Mouse (Mus musculus) kidney, postnatal 0 days (tissue): ENCODE measurements at regions not wholly inside any gene's neighbourhood (a gene's known extent, or its start where the extent isn't known, plus 50 kb on each side); places are given as distances from the start of the nearest gene placed in this dataset.

Source experiments
- ATAC-seq: fragments of 200-750 bp; cut with Nextera tagmentation; replicated peaks from 2 replicates; pipeline ENCODE4 v1.8.0; 2017; ENCODE audit warnings: low read depth, moderate number of reproducible peaks, moderate TSS enrichment, moderate library complexity; ENCODE audit not compliant: low FRiP score
- DNase-seq: peaks from one replicate; pipeline ENCODE4 v3.0.0-alpha.2; 2016; ENCODE audit warnings: low spot score
- H3K27ac ChIP-seq: fragments of 300-500 bp; sonication (generic); 2 replicates; pipeline ENCODE4 v1.5.1; 2014; ENCODE audit warnings: mild to moderate bottlenecking
- H3K27me3 ChIP-seq: fragments of 300-500 bp; sonication (generic); 2 replicates; pipeline ENCODE4 v1.6.1; 2014; ENCODE audit warnings: low read length, mixed read lengths; ENCODE audit not compliant: insufficient read depth
- H3K36me3 ChIP-seq: fragments of 300-500 bp; sonication (generic); 2 replicates; pipeline ENCODE4 v1.6.1; 2014; ENCODE audit warnings: low read length, mixed read lengths; ENCODE audit not compliant: insufficient read depth
- H3K4me1 ChIP-seq: fragments of 300-500 bp; sonication (generic); replicated peaks from 2 replicates; pipeline ENCODE4 v1.6.1; 2014; ENCODE audit warnings: antibody characterized with exemption, low read length, mixed read lengths; ENCODE audit not compliant: insufficient read depth
- H3K4me2 ChIP-seq: fragments of 300-500 bp; sonication (generic); 2 replicates; pipeline ENCODE4 v1.6.1; 2014; ENCODE audit warnings: mild to moderate bottlenecking, low read length, moderate library complexity, mixed read lengths
- H3K4me3 ChIP-seq: fragments of 300-500 bp; sonication (generic); replicated peaks from 2 replicates; pipeline ENCODE4 v1.5.1; 2014; ENCODE audit warnings: low read depth, low read length
- H3K9ac ChIP-seq: fragments of 300-500 bp; sonication (generic); 2 replicates; pipeline ENCODE4 v1.6.1; 2014; ENCODE audit warnings: low read depth, low read length
- H3K9me3 ChIP-seq: fragments of 300-500 bp; sonication (generic); replicated peaks from 2 replicates; pipeline ENCODE4 v1.6.1; 2016; ENCODE audit warnings: low read length, inconsistent platforms, mixed read lengths
- CTCF ChIP-seq: IDR thresholded peaks from 2 replicates; pipeline ENCODE4 v1.5.1; 2016; ENCODE audit warnings: antibody characterized with exemption, low read depth, mild to moderate bottlenecking, moderate library complexity
- WGBS: fragments of 180-500 bp; shearing (Covaris S2); extraction: QIAGEN DNeasy Blood & Tissue Kit; methylation state at CpG from one replicate; pipeline ENCODE4 v1.1.7; 2014; 5-methylcytosine and 5-hydroxymethylcytosine counted together

GRCm38 (mm10) chr4:142439450-142440183, 200.4 kb upstream of the Kazn start:
- H3K9me3 ChIP-seq = no peaks in the 10 kb centered on the region
- no peaks in the 10 kb centered on the region for H3K27me3 ChIP-seq
- ATAC-seq (peak; percentile 49; the same call in 1 of the 2 replicates), DNase-seq (no peak)
- H3K36me3 ChIP-seq = no peaks in the 10 kb centered on the region
- no peak overlapping the region for H3K27ac ChIP-seq
- no peak overlapping the region for H3K4me3 ChIP-seq
- H3K9ac ChIP-seq = no peak overlapping the region
- no peak for TF ChIP-seq CTCF
- WGBS = 70% methylated on average over 9 of the region's 9 CpGs
- H3K4me2 ChIP-seq = no peak overlapping the region
- H3K4me1 ChIP-seq = no peaks in the 10 kb centered on the region

- Histone ChIP-seq H3K9ac (no peak overlapping the region), H3K27me3 (no peaks in the 10 kb centered on the region), H3K4me3 (no peak overlapping the region), H3K9me3 (no peaks in the 10 kb centered on the region), H3K36me3 (no peaks in the 10 kb centered on the region), H3K4me2 (no peak overlapping the region), H3K27ac (no peak overlapping the region), H3K4me1 (no peaks in the 10 kb centered on the region)
- WGBS = 69% methylated on average over 3 of the region's 3 CpGs
- ATAC-seq = no peak
- no peak for DNase-seq
- no peak for TF ChIP-seq CTCF
Observed at GRCm38 (mm10) chr4:142424596-142424995, 185.4 kb upstream of the Kazn start.

GRCm38 (mm10) chr4:142420427-142420826, 181.2 kb upstream of the Kazn start:
- no peak overlapping the region for H3K4me2 ChIP-seq
- no peaks in the 10 kb centered on the region for H3K36me3 ChIP-seq
- DNase-seq = no peak
- no peak overlapping the region for H3K4me3 ChIP-seq
- H3K27ac ChIP-seq = no peak overlapping the region
- H3K9me3 ChIP-seq = no peaks in the 10 kb centered on the region
- no peak for TF ChIP-seq CTCF
- ATAC-seq = no peak
- 78% methylated on average over 7 of the region's 7 CpGs for WGBS
- no peaks in the 10 kb centered on the region for H3K27me3 ChIP-seq
- H3K4me1 ChIP-seq = no peaks in the 10 kb centered on the region
- no peak overlapping the region for H3K9ac ChIP-seq

GRCm38 (mm10) chr4:142414874-142415273, 175.7 kb upstream of the Kazn start:
- peak; percentile 48 for TF ChIP-seq CTCF
- WGBS = 73% methylated on average over 5 of the region's 5 CpGs
- Histone ChIP-seq H3K4me3 (no peak overlapping the region), H3K9ac (no peak overlapping the region), H3K4me1 (no peaks in the 10 kb centered on the region), H3K27ac (no peak overlapping the region), H3K36me3 (no peaks in the 10 kb centered on the region), H3K9me3 (no peaks in the 10 kb centered on the region), H3K4me2 (no peak overlapping the region), H3K27me3 (no peaks in the 10 kb centered on the region)
- DNase-seq (no peak), ATAC-seq (no peak)

GRCm38 (mm10) chr4:142411792-142412191, 172.6 kb upstream of the Kazn start:
- H3K4me1 ChIP-seq = no peaks in the 10 kb centered on the region
- TF ChIP-seq CTCF = peak; percentile 25; the same call in 1 of the 2 replicates
- no peak overlapping the region for H3K4me2 ChIP-seq
- no peak overlapping the region for H3K27ac ChIP-seq
- H3K36me3 ChIP-seq = no peaks in the 10 kb centered on the region
- no peaks in the 10 kb centered on the region for H3K27me3 ChIP-seq
- WGBS = 92% methylated on average over 5 of the region's 5 CpGs
- no peak overlapping the region for H3K9ac ChIP-seq
- ATAC-seq (no peak), DNase-seq (no peak)
- no peaks in the 10 kb centered on the region for H3K9me3 ChIP-seq
- H3K4me3 ChIP-seq = no peak overlapping the region

- no peak overlapping the region for H3K9ac ChIP-seq
- peak; percentile 75 for DNase-seq
- H3K36me3 ChIP-seq = no peaks in the 10 kb centered on the region
- WGBS = 61% methylated on average over 26 of the region's 26 CpGs
- no peaks in the 10 kb centered on the region for H3K27me3 ChIP-seq
- H3K4me2 ChIP-seq = no peak overlapping the region
- no peak for TF ChIP-seq CTCF
- ATAC-seq = no peak
- H3K27ac ChIP-seq = no peak overlapping the region
- no peaks in the 10 kb centered on the region for H3K4me1 ChIP-seq
- H3K9me3 ChIP-seq = no peaks in the 10 kb centered on the region
- H3K4me3 ChIP-seq = no peak overlapping the region
Observed at GRCm38 (mm10) chr4:142410596-142411573, 171.7 kb upstream of the Kazn start.
